Mouse (Mus musculus): Measurements from ENCODE around the gene Mxd4.

- no peak for TF ChIP-seq CHD2 (IDR thresholded peaks at IDR 0.05; ENCODE audit: low read depth, low read length)
- no peak for TF ChIP-seq ZNF384 (IDR thresholded peaks at IDR 0.05; ENCODE audit: low read depth, low read length)
- no peak for TF ChIP-seq MAFK (IDR thresholded peaks at IDR 0.05; ENCODE audit: insufficient read depth, low read depth, low read length)
- no peak for TF ChIP-seq ZC3H11A (IDR thresholded peaks at IDR 0.05; ENCODE audit: borderline replicate concordance, low read depth, low read length)
- no peak for TF ChIP-seq HCFC1 (IDR thresholded peaks at IDR 0.05; ENCODE audit: borderline replicate concordance, insufficient read depth, low read length)
Measured at GRCm38 (mm10) chr5:34168950-34169891, 18.3 kb downstream of the Mxd4 start, which contains the start of the genes Poln and Haus3.

Data from ES-E14 (cell line).